Comparison of ENCODE assay signal across 10 mouse cellular contexts in the genomic region with DNA sequence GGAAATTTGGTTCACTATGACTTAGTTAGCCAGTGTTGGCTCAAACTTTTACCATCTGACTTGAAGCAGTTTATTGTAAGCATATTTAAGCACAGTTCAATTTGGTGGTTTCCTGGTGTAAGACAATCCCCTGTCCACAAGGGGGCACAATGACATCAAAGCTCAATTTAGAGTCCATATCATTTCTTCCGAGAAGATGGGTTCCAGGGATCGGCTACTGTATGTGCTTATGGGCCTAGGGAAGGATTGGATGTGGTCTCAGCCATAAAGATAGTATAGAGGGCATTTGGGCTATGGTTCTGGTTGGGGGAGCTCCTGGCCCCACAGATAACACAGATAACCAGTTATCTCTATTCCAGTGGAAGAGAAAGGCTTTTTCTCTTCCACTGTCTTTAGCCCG. TPM values are rescaled to one million over a fixed set of nuclear protein-coding genes. Genes with fewer than 3 reads are reported as not detected.
DNase-seq lines count a peak whose midpoint lies in the region; ATAC-seq and TF ChIP-seq lines count a peak whose summit lies in the region.
"Had no signal": no experiment of that assay in that cellular context is flagged by ENCODE, and none has a peak within 500 bp of the region (broad histone marks: within the 10 kb centered on the region; RNA-seq: fewer than 3 reads in every experiment).

No protein-coding gene starts in this region.

- H3K27me3 ChIP-seq in heart, adult 2 months (ENCODE audit: control insufficient read depth, insufficient read depth, low read length) = no peaks in the 10 kb centered on the region
- H3K27me3 ChIP-seq: embryonic facial prominence, embryonic 12.5 days had no signal

- ATAC-seq in neutrophil, adult 5-6 weeks (ENCODE audit: extremely low read depth, insufficient number of reproducible peaks, low FRiP score, poor library complexity, severe bottlenecking) = 0 out of 2 replicates have a peak, but pooled peaks have one; percentile 30

- H3K4me1 ChIP-seq in heart, adult 2 months (ENCODE audit: control insufficient read depth, insufficient read depth, low read length) = no peaks in the 10 kb centered on the region; the same call in none of the 2 replicates

- H3K36me3 ChIP-seq in heart, adult 2 months (ENCODE audit: control insufficient read depth, insufficient read depth, low read length) = peaks cover 2% of the 10 kb centered on the region; the same call in 1 of the 2 replicates
- H3K36me3 ChIP-seq: embryonic facial prominence, embryonic 12.5 days had no signal

- H3K4me3 ChIP-seq in heart, adult 2 months = no peak overlapping the region
- H3K4me3 ChIP-seq: embryonic facial prominence, embryonic 12.5 days had no signal

- TF ChIP-seq EP300 in heart, adult 2 months (IDR thresholded peaks at IDR 0.05; ENCODE audit: insufficient read depth, low read depth, low read length) = no peak

- TF ChIP-seq CTCF in heart, adult 2 months (IDR thresholded peaks at IDR 0.05) = peak; percentile 77

- H3K9ac ChIP-seq in heart, adult 2 months (ENCODE audit: low read depth, low read length) = no peak overlapping the region
- H3K9ac ChIP-seq: embryonic facial prominence, embryonic 12.5 days had no signal

- peak in 1 of 2 experiments; percentile 9 for DNase-seq in heart, adult 2 months
- DNase-seq in heart, adult 8-10 months (ENCODE audit: low spot score) = no peak
- peak; percentile 29 for DNase-seq in thymus, postnatal 25 days
- DNase-seq in thymus, adult 18-20 months = no peak
- peak; percentile 14 for DNase-seq in forelimb bud, embryonic 11.5 days (ENCODE audit: low read depth, low spot score)
- no peak for DNase-seq in left cerebral cortex, postnatal 10 days (ENCODE audit: extremely low spot score in 1 of 2, low spot score in 2 of 2)
- no peak for DNase-seq in gastrocnemius, adult 8-10 months (ENCODE audit: low spot score in 2 of 2)

- H3K27ac ChIP-seq in heart, adult 2 months = no peak overlapping the region
- H3K27ac ChIP-seq: embryonic facial prominence, embryonic 12.5 days had no signal

- WGBS in heart, adult 2 months = 40% methylated on average over 3 of the region's 3 CpGs

- no peaks in the 10 kb centered on the region for H3K79me2 ChIP-seq in heart, adult 2 months (replicated peaks; ENCODE audit: control insufficient read depth, insufficient read depth, low read length)

- no peak for TF ChIP-seq POLR2A in heart, adult 2 months (IDR thresholded peaks at IDR 0.05; ENCODE audit: insufficient read depth, low read depth, low read length)

- intact Hi-C loops in heart, adult 2 months (cut with DNase I) = loop anchor here (5.0 kb wide), 1 partner anchor 342 kb away; no protein-coding TSS in a partner anchor
- intact Hi-C loops in left cerebral cortex, postnatal 10 days (cut with DNase I) = loop anchor here (5.0 kb wide), 1 partner anchor 342 kb away; no protein-coding TSS in a partner anchor

RNA-seq across cellular contexts. Expression of a gene that starts 18.0 kb away (rescaled TPM):
- not detected for total RNA-seq in heart, adult 2 months (2021)
- polyA plus RNA-seq in heart, adult 2 months (2012; rRNA removed) = 0.32 TPM in 1 of 2 replicates, not detected in the other
- not detected for total RNA-seq in heart, adult 8-10 months (2022)
- 0.35 and 0.74 TPM in 2 replicates for total RNA-seq in neutrophil, adult 5-6 weeks (2017)
- 1 to 10 TPM; 1.3 to 1.9 TPM for total RNA-seq in left cerebral cortex, postnatal 10 days (2021)
- not detected for total RNA-seq in gastrocnemius, adult 8-10 months (2022)
- total RNA-seq: layer of hippocampus, postnatal 36 days had no signal
- polyA plus RNA-seq: embryonic facial prominence, embryonic 12.5 days had no signal

RNA-seq across cellular contexts. Expression of a gene that starts 26.5 kb away (rescaled TPM):
- 10 to 100 TPM; 23.1 to 30.8 TPM for total RNA-seq in heart, adult 2 months (2021)
- 14.0 and 20.6 TPM in 2 replicates for polyA plus RNA-seq in heart, adult 2 months (2012; rRNA removed)
- 10 to 100 TPM; 26.5 to 30.0 (median 27.4) TPM for total RNA-seq in heart, adult 8-10 months (2022)
- 90.4 and 105 TPM in 2 replicates for total RNA-seq in neutrophil, adult 5-6 weeks (2017)
- 10 to 100 TPM; 27.6 to 29.4 TPM for total RNA-seq in left cerebral cortex, postnatal 10 days (2021)
- total RNA-seq in gastrocnemius, adult 8-10 months (2022) = 1 to 10 TPM; 4.8 to 8.4 (median 7.0) TPM

RNA-seq across cellular contexts. Expression of a gene that starts 50.9 kb away (rescaled TPM):
- 10 to 100 TPM; 48.3 to 59.1 TPM for total RNA-seq in heart, adult 2 months (2021)
- polyA plus RNA-seq in heart, adult 2 months (2012; rRNA removed) = 38.7 and 39.0 TPM in 2 replicates
- total RNA-seq in heart, adult 8-10 months (2022) = 10 to 100 TPM; 53.8 to 58.9 (median 56.7) TPM
- 29.7 and 32.3 TPM in 2 replicates for total RNA-seq in neutrophil, adult 5-6 weeks (2017)
- 10 to 100 TPM; 50.9 to 55.9 TPM for total RNA-seq in left cerebral cortex, postnatal 10 days (2021)
- total RNA-seq in gastrocnemius, adult 8-10 months (2022) = 10 to 100 TPM; 62.8 to 74.7 (median 69.1) TPM

Comparison
In these comparisons a context has a peak if more than half of its experiments do, and no peak if none do; other contexts are left out.
1. DNase-seq: peak in thymus, postnatal 25 days (single experiment) and forelimb bud, embryonic 11.5 days (single experiment); none in heart, adult 8-10 months (single experiment), thymus, adult 18-20 months (0 of 2), left cerebral cortex, postnatal 10 days (0 of 2) and gastrocnemius, adult 8-10 months (0 of 2).